Mouse (Mus musculus): ENCODE results near the gene Thada. TPM values are rescaled to one million over a fixed set of nuclear protein-coding genes. Genes with fewer than 3 reads are reported as not detected.

Gene Thada
- total RNA-seq, 4 experiments from 2014 or later: 14.7 to 20.5 (median 16.9) TPM

DNA sequence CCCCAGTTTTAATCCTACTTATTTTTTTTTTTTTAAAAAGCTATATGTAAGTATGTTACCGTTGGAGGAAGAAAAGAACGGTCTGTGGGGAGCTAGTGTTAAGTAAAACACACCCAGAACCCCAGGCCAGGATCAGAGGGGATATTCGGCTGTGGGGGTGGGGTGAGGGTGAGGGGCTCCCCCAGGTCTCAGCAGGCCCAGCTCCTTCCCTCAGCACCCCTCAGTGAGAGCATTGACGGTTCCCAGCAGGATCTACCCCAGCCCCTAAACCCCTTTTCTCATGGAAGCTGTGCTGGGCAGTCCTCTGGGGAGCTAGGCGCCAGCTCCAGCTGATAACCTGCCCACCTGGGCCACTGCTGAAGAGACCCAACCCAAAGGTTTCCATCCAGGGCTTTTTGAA is 316.4 kb downstream of the Thada start:
- DNase-seq (ENCODE audit: low spot score in 2 of 2): no peak

DNA sequence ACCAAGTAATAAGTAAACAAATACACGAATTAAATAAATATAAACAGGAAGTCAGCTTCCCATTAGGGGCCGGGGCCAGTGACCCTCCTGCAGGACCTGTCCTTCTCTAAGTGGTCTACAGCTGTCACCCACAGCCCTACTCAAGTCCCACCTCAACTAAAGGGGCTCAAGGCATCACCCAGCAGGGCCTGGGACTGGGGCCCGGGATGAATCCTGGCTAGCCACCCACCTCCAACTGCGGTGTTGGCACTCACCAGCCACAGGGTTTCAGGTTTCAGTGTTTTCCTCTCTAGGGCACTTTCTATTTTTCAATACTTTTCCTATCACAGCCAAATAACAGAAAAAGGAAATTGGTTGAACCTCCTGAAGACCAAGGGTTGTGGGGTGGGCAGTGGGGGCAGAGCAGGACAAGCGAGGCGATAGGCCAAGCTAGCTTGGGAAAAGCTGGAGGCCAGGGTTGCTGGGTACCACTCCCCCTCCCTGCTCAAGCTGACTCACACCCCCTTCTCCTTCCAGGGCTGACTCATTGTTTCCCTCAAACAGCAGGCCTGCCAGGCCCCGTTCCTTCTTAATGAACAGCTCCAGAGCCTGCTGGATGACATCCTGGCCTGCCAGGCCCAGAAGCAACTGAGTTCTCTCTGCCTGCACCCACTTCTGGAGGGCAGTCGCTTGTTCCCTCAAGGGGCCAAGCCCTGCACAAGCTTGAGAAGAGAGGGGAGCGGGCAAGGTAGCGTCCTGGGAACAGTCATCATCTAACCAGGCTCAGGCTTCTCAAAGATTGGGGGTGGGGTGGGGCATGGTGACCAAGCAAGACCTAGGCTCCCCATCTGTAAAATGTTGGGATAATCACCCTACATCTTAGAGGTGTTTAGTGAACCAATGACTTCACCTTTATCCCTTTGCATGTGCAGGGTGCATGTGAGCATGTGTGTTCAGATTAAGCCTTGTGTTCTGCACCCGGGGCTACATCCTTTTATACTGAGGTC is 317.2 kb downstream of the Thada start:
- peak; percentile 77 to 85 for DNase-seq (ENCODE audit: low spot score in 2 of 2)

DNA sequence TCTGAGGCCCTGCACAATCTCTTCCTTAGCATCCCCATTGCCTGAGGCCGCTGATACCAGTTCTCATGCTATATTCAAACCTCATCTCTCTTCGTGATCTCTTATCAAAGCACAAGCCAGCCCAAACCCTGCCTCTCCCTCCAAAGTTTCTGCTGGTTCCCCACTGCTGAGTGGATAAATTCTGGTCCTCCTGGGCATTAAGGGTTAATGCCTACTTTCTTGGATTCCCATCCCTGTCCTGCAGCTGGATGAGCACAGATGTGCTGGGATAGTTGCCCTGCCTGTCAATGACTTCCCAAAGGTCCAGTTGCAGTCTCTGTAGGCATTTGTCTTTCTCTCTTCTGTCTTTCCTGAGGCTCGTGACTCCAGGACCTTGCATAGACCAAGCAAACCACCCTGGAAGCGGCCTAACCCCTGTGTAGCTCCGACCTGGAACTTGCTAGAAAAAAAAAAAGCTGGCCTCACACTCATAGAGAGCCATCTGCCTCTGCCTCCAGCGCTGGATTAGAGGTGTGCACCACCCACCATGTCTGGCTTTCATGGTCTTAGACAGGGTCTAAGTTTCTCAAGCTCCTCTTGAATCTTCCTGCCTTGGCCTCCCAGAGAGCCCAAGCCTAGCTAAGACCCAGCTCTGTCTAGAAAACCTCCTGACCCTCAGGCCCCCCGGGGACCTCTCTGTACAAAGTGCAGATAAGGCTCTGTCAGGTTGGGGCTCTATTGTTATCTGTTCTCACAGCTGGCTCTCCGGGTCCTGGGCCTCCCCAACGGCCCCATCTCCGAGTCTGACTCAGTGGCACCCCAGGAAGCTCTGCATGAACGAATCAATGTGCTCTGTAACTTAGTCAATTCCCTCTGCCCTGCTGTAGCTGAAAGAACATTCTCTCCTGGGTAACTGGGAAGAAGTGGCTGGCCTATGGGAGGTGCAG is 318.6 kb downstream of the Thada start:
- no peak for DNase-seq (ENCODE audit: low spot score in 2 of 2)

DNA sequence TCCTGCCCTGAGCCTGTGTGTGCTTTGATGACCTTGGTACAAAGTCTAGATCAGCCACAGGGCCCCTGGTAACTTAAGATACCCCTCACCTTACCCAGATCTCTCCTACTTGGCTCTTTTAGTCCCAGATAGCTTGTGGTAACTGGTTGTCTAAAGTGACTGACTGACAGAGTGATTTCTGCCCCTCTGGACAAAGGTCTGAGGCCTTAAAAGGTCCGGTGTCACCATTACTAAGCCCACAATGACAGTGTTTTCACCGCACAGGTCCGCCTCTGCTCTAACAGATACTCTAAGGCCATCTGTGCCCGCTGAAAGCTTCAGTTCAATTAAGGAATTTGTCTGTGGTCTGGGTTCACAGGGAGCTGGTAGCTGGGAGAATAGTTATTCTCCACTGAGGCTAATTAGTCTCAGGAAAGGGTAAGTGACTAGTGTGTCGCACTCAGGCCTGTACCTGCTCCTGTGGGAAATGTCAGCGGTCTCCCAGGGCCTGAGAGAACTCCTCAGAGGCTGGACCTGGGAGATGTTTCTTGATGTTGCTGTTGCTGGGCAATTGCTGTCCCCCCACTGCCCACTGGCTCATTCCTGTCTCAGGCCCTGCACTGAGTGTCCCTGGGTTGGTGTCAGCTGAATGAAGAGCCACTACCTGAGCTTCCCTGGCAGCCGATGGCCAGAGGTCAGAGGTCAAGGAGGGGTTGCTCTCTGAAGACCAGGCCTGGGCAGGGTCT is 319.4 kb downstream of the Thada start:
- DNase-seq (ENCODE audit: low spot score in 2 of 2): no peak

DNA sequence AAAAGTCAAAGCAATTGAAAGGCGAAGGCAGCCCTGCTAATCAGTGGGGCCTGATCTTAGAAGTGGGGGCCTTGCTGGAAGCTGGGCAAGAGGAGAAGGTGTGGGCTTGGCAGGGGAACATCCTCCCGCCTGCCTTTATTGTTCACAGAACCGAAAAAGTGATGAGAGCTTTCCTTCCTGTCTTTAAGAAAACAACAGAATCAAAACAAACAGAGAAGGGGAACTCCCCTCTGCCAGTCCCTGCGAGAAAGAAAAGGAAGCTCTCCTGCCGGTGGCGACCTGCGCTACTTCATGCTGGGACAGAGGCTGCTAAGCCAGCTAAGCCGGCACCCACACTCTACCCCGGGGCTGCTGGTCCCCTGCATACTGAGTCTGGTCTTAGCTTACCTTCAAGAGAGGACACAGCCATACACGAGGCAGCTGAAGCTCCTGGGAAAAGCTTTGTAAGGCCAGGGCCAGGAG is 320.1 kb downstream of the Thada start:
- DNase-seq (ENCODE audit: low spot score in 2 of 2): no peak

DNA sequence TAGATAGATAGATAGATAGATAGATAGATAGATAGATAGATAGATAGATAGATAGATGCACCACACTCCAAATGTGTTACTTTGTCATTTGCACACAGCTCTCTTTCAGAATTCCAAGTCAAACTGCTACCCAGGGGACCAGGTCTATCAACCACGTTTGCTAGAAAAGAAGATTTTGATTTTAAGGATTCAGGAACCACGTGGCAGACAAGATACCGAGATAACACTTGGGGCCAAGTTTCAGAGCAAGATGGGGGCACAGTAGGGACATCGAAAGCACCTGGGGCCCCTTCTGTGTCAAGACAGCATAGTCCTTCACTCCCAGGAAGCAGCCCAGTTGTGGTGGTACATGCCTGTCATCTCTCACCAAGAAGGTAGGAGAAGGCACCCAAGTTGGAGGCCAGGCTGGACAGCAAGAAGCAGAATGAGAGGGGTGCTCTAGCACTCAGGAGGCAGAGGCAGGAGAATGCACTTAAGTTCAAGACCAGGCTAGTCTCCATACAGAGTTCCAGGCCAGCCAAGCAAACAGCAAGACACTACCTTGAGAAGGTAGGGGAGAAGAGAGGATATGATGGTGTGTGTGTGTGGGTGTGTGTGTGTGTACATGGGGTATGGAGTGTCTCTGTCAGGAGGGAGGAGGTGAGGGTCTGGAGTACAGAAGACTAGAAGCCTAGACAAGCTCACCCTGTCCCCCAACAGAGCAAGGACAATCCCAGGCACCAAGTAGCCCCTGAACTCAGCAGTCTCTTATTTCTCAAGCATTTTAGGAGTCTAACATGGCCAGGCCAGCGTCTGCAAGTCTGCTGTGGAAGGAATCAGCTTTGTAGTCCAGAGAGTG is 321.0 kb downstream of the Thada start:
- no peak for DNase-seq (ENCODE audit: low spot score in 2 of 2)

DNA sequence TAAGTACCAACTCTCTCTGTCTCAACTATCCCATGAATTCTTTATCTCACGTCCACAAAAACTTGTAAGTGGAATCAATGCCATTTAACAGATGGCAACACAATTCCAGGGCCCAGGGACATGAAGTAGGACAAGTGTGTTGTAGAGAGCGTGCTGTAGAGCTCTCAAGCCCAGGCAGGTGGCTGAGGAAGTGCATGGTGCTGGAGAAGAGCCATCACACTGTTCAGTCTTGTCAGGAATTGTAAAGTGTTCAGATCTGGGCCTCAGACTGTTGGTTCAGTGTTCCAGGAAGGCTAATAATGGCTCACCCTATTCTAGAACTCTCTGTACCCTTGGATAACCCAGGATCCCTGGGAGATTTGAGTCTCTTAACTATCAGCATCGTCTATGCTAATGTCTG is 321.9 kb downstream of the Thada start:
- DNase-seq (ENCODE audit: low spot score in 2 of 2): no peak

DNA sequence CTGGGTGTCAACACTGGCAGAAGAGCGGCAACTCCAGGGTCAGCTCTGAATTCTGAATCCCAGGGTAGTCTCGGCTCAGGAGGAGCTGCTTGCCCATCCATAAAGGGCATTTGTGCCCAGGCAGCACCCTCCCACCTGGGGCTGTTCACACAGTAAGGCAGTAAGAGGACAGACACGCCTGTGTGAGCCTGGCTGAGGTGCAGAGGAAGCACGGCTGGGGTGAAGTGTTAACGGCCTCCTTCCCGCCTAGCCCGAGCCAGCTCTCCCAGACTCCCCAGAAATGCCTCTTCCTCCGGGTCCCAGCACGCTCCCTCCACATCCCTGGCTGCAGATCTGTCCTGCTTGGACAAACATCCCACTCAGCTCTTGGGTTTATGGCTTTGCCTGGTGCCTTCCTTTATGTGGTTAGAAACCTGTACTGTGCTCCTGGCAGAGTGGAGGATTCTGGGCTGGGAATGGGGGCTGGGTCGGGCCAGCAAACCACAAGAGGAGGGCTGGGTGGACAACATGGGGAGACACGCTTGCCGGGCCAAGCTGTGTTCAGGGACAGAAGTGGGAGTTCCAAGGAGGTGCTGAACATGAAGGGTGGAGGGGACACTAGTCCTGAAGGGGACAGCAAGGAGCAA is 322.7 kb downstream of the Thada start:
- no peak for DNase-seq (ENCODE audit: low spot score in 2 of 2)

DNA sequence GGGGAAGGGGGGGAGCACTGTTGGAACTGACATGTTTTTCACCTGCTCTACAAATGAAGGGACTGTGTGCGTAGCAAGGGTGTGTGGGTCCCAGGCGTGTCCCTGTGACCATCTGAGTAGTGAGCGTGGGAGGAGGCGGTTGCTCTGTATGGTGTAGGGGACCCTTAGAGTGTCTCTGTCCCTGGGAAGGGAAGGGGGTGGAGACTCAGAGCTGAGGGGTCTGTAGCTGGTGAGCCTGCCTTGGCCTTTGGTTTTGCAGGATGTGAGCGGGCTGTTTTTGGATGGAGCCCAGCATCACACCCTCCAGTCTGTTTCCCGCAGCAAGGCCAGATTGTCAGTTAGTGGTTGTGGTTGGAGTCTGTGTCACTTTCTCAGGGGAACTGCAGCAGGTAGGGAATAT is 324.3 kb downstream of the Thada start:
- no peak for DNase-seq (ENCODE audit: low spot score in 2 of 2)

DNA sequence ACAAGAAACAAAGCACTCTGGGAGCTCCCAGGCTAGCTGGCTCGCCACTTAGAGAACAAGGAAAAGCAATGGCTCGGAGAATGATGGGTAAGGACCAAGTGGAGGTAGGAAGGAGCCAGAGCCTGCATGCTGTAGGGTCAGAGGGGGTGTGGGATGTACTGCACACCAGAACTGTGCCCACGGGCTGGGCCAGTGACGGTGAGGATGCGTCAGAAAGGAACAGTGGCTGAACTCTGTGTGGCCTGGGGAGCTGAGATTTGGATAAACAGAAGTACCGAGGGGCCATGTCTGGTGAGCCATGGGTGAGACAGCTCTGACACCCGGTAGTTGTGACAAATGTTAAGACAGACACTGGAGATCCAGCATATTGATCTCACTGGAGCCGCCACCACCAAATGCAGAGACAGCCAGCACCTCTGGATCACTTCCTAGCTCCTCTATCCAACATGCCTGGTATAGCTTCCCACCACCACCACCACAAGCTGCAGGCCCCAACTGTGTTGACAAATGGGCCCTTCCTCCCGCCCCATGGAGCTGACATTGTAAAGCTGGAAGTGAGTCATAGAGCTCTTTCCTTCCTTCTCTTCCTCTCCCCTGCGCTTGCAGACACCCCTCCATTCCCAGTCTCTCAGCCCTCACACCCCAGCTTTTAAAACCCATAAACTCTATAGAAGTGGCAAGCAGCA is 325.0 kb downstream of the Thada start:
- DNase-seq (ENCODE audit: low spot score in 2 of 2): no peak

Other genes starting within 250 kb of the Thada start
- 1 to 10 TPM; 6.2 to 8.2 (median 6.5) TPM for gene Plekhh2, start 45.7 kb upstream of the Thada start, total RNA-seq (2022)
- 10 to 100 TPM; 21.0 to 27.2 (median 23.5) TPM for gene Dync2li1, start 160.3 kb upstream of the Thada start, total RNA-seq (2022)
- gene Abcg8, start 210.1 kb upstream of the Thada start, total RNA-seq (2022): not detected
- not detected for gene Abcg5, start 216.8 kb upstream of the Thada start, total RNA-seq (2022)